Mouse (Mus musculus) ES-E14 (cell line): Measurements from ENCODE around the gene Fam71f1. TPM values are rescaled to one million over a fixed set of nuclear protein-coding genes. Genes with fewer than 3 reads are reported as not detected.

Experiments used
- DNase-seq: peaks from one replicate; pipeline ENCODE4 v3.0.0-alpha.2; 2013; ENCODE audit warnings: low read depth, low spot score
- H3K27ac ChIP-seq: 2 replicates; pipeline ENCODE4 v1.5.1; 2012; ENCODE audit warnings: low read depth, mild to moderate bottlenecking, low read length, moderate library complexity, mixed read lengths; ENCODE audit not compliant: poor library complexity, insufficient read depth, severe bottlenecking
- H3K36me3 ChIP-seq: 2 replicates; pipeline ENCODE4 v1.6.1; 2012; ENCODE audit warnings: mild to moderate bottlenecking, low read length, moderate library complexity, mixed read lengths; ENCODE audit not compliant: control insufficient read depth, poor library complexity, insufficient read depth, severe bottlenecking
- H3K4me1 ChIP-seq, 2 experiments: fragments of 150-350 bp in 1 of 2; sonication (generic) in 1 of 2; 2 replicates each; pipeline ENCODE4 v1.6.1; 2012; ENCODE audit warnings: low read length in 2 of 2, mild to moderate bottlenecking in 1 of 2, mixed read lengths in 1 of 2; ENCODE audit not compliant: control insufficient read depth in 2 of 2, insufficient read depth in 2 of 2, poor library complexity in 1 of 2
- H3K4me3 ChIP-seq, 2 experiments: fragments of 150-350 bp in 1 of 2; sonication (generic) in 1 of 2; 2 replicates each; pipeline ENCODE4 v1.5.1; 2012; ENCODE audit warnings: low read length in 2 of 2, low read depth in 1 of 2, mild to moderate bottlenecking in 1 of 2, mixed read lengths in 1 of 2; ENCODE audit not compliant: insufficient read depth in 1 of 2, poor library complexity in 1 of 2, severe bottlenecking in 1 of 2
- H3K9ac ChIP-seq: 2 replicates; pipeline ENCODE4 v1.6.1; 2012; ENCODE audit warnings: low read depth, mild to moderate bottlenecking, low read length, mixed read lengths; ENCODE audit not compliant: poor library complexity, insufficient read depth, severe bottlenecking
- H3K9me3 ChIP-seq: fragments of 150-350 bp; sonication (generic); 2 replicates; pipeline ENCODE4 v1.6.1; 2012; ENCODE audit warnings: low read depth, mild to moderate bottlenecking, low read length; ENCODE audit not compliant: control insufficient read depth, insufficient read depth
- CHD2 ChIP-seq: IDR thresholded peaks from 2 replicates; pipeline ENCODE4 v1.6.1; 2014; ENCODE audit warnings: mild to moderate bottlenecking, low read depth, low read length, inconsistent platforms
- HCFC1 ChIP-seq: IDR thresholded peaks from 2 replicates; pipeline ENCODE4 v1.6.1; 2012; ENCODE audit warnings: low read length, inconsistent platforms, borderline replicate concordance; ENCODE audit not compliant: insufficient read depth
- MAFK ChIP-seq: IDR thresholded peaks from 2 replicates; pipeline ENCODE4 v1.6.1; 2014; ENCODE audit warnings: mild to moderate bottlenecking, low read depth, low read length, inconsistent platforms; ENCODE audit not compliant: insufficient read depth
- ZC3H11A ChIP-seq: IDR thresholded peaks from 2 replicates; pipeline ENCODE4 v1.6.1; 2012; ENCODE audit warnings: low read depth, mild to moderate bottlenecking, inconsistent platforms, low read length, borderline replicate concordance
- ZNF384 ChIP-seq: IDR thresholded peaks from 2 replicates; pipeline ENCODE4 v1.6.1; 2012; ENCODE audit warnings: low read depth, low read length, inconsistent platforms
- in situ Hi-C, 2 experiments: fragments of 600-800 bp; cut with MboI; formaldehyde crosslinking; loops; one replicate each; pipeline ENCODE4 v1.15.1; 2025; ENCODE audit warnings: low sequenced_read_pairs in 2 of 2, inconsistent platforms in 1 of 2; ENCODE audit not compliant: unreplicated experiment in 2 of 2
- total RNA-seq: library from RNA; depleted of rRNA; stranded (reverse); fragments of 300-350 nt; gene quantifications from 2 replicates; pipeline ENCODE4 v1.2.3, GENCODE M21; 2012; rRNA removed

The Fam71f1 gene
- total RNA-seq, 1 experiment = 0.80 TPM

GRCm38 (mm10) chr6:29378678-29379077 is 59.7 kb downstream of the Fam71f1 start:
- Histone ChIP-seq H3K9me3 (no peaks in the 10 kb centered on the region), H3K4me3 (no peak overlapping the region), H3K36me3 (peaks cover 11% of the 10 kb centered on the region), H3K27ac (no peak overlapping the region), H3K9ac (no peak overlapping the region), H3K4me1 (0 out of 4 replicates have a peak, but pooled peaks cover 0 to 4% of the 10 kb centered on the region in 2 experiments)
- no peak for DNase-seq
- in situ Hi-C loops = no loop called here
- TF ChIP-seq HCFC1 (no peak), MAFK (no peak), ZNF384 (no peak), ZC3H11A (no peak), CHD2 (no peak)

DNA sequence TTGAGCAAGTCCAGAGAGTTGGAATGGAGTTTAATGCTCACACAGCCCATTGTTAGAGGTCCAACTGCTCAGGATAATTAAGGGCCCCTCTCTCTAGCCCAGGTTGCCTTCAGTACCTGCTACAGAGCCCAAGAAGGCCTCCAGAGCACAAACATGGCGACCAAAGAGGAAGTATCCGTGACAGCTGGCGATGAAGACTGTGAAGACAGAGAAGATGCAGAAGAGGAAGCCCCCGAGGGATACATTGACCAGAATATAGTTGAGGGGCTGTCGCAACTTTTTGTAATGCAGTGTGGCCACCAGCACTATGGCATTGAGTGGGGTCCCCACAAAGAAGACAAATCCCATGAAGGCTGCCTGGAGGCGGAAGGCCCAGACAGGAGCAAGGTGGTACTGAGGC is 61.0 kb downstream of the Fam71f1 start:
- 0 out of 4 replicates have a peak, but pooled peaks cover 0 to 4% of the 10 kb centered on the region in 2 experiments for H3K4me1 ChIP-seq
- no peaks in the 10 kb centered on the region for H3K9me3 ChIP-seq
- no peak overlapping the region for H3K27ac ChIP-seq
- DNase-seq = no peak
- H3K4me3 ChIP-seq = no peak overlapping the region
- in situ Hi-C loops = no loop called here
- H3K9ac ChIP-seq = no peak overlapping the region
- no peak for TF ChIP-seq HCFC1
- peaks cover 6% of the 10 kb centered on the region for H3K36me3 ChIP-seq

DNA sequence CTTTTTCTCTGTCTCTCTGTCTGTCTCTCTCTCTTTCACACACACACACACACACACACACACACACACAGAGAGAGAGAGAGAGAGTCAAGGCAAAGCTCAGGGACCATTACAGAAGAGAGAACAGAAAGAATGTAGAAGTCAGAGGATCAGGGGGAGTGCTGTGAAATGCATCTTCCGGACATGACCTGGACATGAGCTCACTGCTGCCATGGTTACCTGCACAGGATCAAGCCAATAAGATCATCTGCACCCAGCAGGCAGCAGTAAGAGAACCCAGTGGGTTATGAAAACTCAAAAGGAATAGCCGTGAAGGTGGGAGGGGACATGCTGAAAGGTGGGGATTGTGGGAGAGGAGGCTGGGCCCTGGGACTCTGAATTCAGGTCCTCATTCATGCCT is 63.5 kb downstream of the Fam71f1 start:
- no peak for DNase-seq
- no peaks in the 10 kb centered on the region for H3K36me3 ChIP-seq
- no peak overlapping the region for H3K27ac ChIP-seq
- H3K4me1 ChIP-seq = 0 out of 4 replicates have a peak, but pooled peaks cover 0 to 4% of the 10 kb centered on the region in 2 experiments
- TF ChIP-seq CHD2 (no peak), MAFK (no peak), ZC3H11A (no peak), HCFC1 (no peak), ZNF384 (no peak)
- in situ Hi-C loops = no loop called here
- H3K9me3 ChIP-seq = no peaks in the 10 kb centered on the region
- no peak overlapping the region for H3K4me3 ChIP-seq
- no peak overlapping the region for H3K9ac ChIP-seq

Other genes with a start within 250 kb of the Fam71f1 start
- gene Rbm28, start 154.1 kb upstream of the Fam71f1 start, total RNA-seq = 50.9 and 58.1 TPM in 2 replicates
- gene Prrt4, start 139.6 kb upstream of the Fam71f1 start, total RNA-seq = 0.40 and 1.4 TPM in 2 replicates
- gene Impdh1, start 102.8 kb upstream of the Fam71f1 start, total RNA-seq = 24.9 and 29.7 TPM in 2 replicates
- gene Hilpda, start 46.7 kb upstream of the Fam71f1 start, total RNA-seq = 36.9 and 38.9 TPM in 2 replicates
- 0.42 and 0.58 TPM in 2 replicates for gene Fam71f2, start 39.5 kb upstream of the Fam71f1 start, total RNA-seq
- gene Calu, start 28.9 kb downstream of the Fam71f1 start, total RNA-seq = 321 and 408 TPM in 2 replicates
- 0.11 and 0.13 TPM in 2 replicates for gene Opn1sw, start 69.3 kb downstream of the Fam71f1 start, total RNA-seq
- gene Ccdc136, start 77.2 kb downstream of the Fam71f1 start, total RNA-seq = 10.5 and 18.2 TPM in 2 replicates
- 64.9 and 86.4 TPM in 2 replicates for gene Flnc, start 114.1 kb downstream of the Fam71f1 start, total RNA-seq
- 173 and 182 TPM in 2 replicates for gene Atp6v1f, start 148.6 kb downstream of the Fam71f1 start, total RNA-seq
- 1.0 and 1.4 TPM in 2 replicates for gene Atp6v1fnb, start 152.3 kb downstream of the Fam71f1 start, total RNA-seq
- gene Kcp, start 188.8 kb downstream of the Fam71f1 start, total RNA-seq = 3.3 and 6.0 TPM in 2 replicates
- 0.90 and 3.7 TPM in 2 replicates for gene Irf5, start 207.5 kb downstream of the Fam71f1 start, total RNA-seq